Mouse (Mus musculus): ENCODE measurements around the gene Zfp324.
"Not testable (repeated sequence)": the region's sequence is repeated elsewhere in the genome, so short reads cannot be mapped to it uniquely, and the experiment has no call there.

The Zfp324 gene

GRCm38 (mm10) chr7:12965678-12966091 lies at the start of gene Zfp324:
Gene Zfp324, plus strand, starts transcription at chr7:12965838.
- peak; percentile 99 for DNase-seq

- peak; percentile 84 for DNase-seq
These were observed 45.1 kb upstream of the Zfp324 start for GRCm38 (mm10) chr7:12920495-12920894.

- DNase-seq = no peak
These were observed 44.3 kb upstream of the Zfp324 start for GRCm38 (mm10) chr7:12921318-12921704.

- peak; percentile 100 for DNase-seq
These were observed 43.8 kb upstream of the Zfp324 start, which contains the start of gene Rps5 for GRCm38 (mm10) chr7:12921705-12922465. Gene Rps5, plus strand, starts transcription at chr7:12922290.

GRCm38 (mm10) chr7:12922729-12923128 lies 42.9 kb upstream of the Zfp324 start:
- no peak for DNase-seq

GRCm38 (mm10) chr7:12926316-12926715 lies 39.3 kb upstream of the Zfp324 start:
- DNase-seq = no peak

- DNase-seq = no peak
These were observed 38.4 kb upstream of the Zfp324 start, which contains the start of gene Rnf225 for GRCm38 (mm10) chr7:12927191-12927680. Gene Rnf225, plus strand, starts transcription at chr7:12927416.

GRCm38 (mm10) chr7:12927693-12928589 lies 37.7 kb upstream of the Zfp324 start:
- peak; percentile 87 for DNase-seq

- DNase-seq = no peak
These were observed 32.0 kb upstream of the Zfp324 start for GRCm38 (mm10) chr7:12933615-12934140.

- no peak for DNase-seq
These were observed 30.8 kb upstream of the Zfp324 start for GRCm38 (mm10) chr7:12934808-12935207.

- not testable (repeated sequence) for DNase-seq
These were observed 28.3 kb upstream of the Zfp324 start for GRCm38 (mm10) chr7:12937254-12937803.

- DNase-seq = no peak
These were observed 25.0 kb upstream of the Zfp324 start for GRCm38 (mm10) chr7:12940599-12940998.

- DNase-seq = no peak
These were observed 22.1 kb upstream of the Zfp324 start for GRCm38 (mm10) chr7:12943488-12943887.

GRCm38 (mm10) chr7:12949032-12949871 lies 16.4 kb upstream of the Zfp324 start:
- peak; percentile 100 for DNase-seq

GRCm38 (mm10) chr7:12949872-12950229 lies 15.8 kb upstream of the Zfp324 start:
- DNase-seq = no peak

GRCm38 (mm10) chr7:12954896-12955295 lies 10.7 kb upstream of the Zfp324 start:
- no peak for DNase-seq

- no peak for DNase-seq
These were observed 8.1 kb upstream of the Zfp324 start for GRCm38 (mm10) chr7:12957511-12957910.

- DNase-seq = no peak
These were observed 6.7 kb upstream of the Zfp324 start for GRCm38 (mm10) chr7:12958948-12959347.

GRCm38 (mm10) chr7:12959718-12960117 lies 5.9 kb upstream of the Zfp324 start:
- DNase-seq = no peak

- DNase-seq = peak; percentile 97
These were observed 4.0 kb upstream of the Zfp324 start for GRCm38 (mm10) chr7:12961511-12962141.

- DNase-seq = no peak
These were observed 637 bp downstream of the Zfp324 start for GRCm38 (mm10) chr7:12966104-12966845.
